Mouse (Mus musculus): Measurements from ENCODE around the gene Farp2. TPM values are rescaled to one million over a fixed set of nuclear protein-coding genes. Genes with fewer than 3 reads are reported as not detected.
"Not testable (repeated sequence)": the region's sequence is repeated elsewhere in the genome, so short reads cannot be mapped to it uniquely, and the experiment has no call there.

Gene Farp2
- total RNA-seq (2022): 10 to 100 TPM; 17.1 to 26.1 (median 24.0) TPM

DNA sequence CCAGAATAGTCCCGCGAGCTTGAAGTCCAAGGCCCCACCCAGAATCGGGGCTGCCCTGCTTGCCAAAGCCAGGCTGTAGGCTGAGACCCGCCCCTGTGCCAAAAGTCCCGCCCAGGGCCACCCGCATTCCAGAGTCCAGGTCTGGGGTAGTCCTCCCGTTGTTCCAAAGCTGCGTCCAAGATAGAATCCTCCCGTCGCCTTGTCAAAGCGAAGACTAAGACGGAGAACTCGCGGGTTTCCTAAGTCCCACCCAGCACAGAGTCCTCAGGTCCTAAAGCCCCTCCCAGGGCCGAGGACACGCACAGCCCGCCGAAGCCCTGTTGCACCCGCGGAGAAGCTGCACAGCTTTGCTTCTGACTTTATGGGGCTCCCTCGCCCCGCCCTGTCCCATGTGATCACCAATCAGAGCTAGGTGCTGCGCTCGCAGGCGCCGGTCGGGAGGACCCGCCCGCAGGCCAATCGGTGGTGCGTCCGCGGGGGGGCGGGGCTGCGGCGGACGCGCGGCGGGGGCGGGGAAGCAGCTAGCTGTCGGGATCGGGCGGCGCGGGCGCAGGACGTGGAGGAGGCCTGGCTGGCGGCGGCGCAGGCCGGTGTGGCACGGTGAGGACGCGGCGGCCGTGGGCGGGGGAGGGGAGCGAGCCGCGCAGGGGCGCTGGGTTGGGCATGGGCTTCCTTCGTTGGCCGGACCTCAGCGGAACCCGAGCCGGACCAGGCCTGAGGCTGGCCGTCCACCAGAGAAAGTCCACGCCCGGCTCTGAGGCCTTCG lies at the start of gene Farp2:
Gene Farp2 (plus strand): TSS at position 495 of the 766 bp plus-strand sequence.
- DNase-seq: peak; percentile 96

DNA sequence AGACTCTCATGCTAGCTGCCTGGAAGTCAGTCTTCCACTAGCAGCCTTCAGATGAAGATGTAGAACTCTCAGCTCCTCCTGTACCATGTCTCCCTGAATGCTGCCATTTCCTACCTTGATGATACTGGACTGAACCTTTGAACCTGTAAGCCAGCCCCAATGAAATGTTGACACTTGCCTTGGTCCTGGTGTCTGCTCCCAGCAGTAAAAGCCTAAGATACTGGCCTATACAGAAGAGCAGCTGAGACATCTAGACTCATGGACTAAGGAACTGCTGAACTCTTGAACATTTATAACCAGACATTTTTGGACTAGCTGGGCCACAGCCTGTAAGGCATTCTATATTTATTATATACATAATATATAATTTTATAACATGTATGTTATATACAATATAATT lies 46.8 kb upstream of the Farp2 start:
- no peak for DNase-seq

DNA sequence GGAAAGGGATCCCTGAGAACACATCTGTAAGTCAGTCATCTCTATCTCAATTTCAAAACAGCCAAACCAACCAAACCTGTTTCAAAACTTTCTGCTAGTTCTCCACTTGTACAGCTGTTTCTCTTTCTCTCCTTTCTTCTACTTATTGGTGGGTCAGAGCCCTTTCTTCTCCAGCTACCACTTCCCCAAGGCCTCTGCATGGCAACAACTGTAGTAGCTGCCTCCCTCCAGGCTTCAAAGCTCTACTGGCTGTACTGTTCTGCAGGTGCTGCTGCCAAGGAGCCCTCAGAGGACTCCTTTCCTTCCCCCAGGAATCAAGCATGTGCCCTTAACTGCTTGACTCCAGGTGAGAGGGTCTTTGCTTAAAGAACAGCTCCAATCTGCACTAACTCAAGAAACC lies 46.1 kb upstream of the Farp2 start:
- no peak for DNase-seq

DNA sequence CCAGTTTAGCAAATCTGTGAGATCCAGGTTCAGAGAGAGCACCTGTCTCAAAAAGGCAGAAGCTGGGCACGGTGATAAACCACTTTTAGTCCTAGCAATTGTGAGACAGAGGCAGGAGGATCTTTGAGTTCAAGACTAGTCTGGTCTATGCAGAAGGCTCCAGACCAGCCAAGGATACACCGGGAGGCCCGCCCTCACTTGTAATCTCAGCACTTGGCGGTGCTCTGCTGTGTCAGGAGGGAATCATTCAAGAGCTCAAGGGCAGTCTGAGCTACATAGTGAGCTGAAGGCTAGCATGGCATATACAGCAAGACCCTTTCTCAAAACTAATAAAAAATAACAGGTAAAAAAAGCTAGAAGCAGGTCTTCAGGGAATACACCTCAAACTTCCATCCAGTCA lies 43.3 kb upstream of the Farp2 start:
- DNase-seq: peak; percentile 60

DNA sequence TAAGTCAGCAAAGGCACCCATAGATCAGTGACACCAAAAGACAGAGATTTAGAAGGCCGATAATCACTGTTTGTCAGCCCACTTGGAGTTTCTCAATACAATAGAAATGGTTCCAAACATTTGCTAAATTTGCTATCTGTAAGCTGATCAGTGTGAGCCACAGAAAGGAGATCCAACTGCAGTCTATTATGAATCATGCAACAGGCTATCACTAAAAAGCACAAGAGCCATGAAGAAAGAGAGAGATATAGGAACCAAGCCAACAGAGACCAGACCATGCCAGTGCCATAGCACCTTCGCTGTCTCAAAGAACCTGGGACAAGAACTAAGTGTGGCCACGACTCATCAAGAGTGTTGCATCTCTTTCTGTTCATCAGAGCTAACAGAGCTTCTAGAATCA lies 36.2 kb upstream of the Farp2 start:
- no peak for DNase-seq

DNA sequence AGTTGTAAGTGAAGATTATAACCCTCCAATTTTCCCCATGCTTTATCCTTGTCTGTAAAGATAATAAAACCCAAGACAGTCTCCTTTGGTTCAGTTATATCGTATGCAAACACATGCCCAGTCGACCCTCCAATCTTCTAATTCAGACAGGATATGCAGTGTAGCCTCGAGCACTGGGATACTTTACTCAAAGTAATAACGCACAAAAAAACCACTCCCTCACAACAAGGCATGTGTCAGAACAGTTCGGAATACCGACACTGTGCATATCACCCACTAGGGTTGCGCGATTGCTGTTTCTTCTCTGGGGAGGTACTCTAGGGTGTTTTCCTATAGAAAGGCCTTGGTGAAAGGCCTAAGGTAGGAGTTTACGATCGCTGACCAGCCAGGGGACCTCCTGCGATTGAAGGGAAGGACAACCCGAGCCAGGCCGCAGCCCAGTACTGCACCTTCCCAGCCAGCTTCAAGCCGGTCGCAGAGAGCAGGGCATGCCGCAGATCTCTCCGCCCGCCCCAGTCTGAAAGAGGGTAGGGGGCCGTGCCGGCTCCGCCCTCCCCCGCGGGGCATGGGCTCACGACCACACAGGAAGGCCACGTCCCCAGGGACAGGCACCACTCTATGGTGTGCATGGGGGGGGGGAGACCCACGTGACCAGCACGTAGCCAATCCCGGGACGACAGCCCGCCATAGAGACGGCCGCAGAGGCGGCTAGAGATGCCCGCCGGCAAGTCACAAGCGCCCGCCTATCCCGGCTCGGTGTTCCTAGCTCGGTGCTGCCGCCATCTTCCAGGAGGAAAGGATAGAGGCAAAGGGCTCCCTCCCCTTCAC lies 33.9 kb upstream of the Farp2 start:
- DNase-seq: peak; percentile 98

DNA sequence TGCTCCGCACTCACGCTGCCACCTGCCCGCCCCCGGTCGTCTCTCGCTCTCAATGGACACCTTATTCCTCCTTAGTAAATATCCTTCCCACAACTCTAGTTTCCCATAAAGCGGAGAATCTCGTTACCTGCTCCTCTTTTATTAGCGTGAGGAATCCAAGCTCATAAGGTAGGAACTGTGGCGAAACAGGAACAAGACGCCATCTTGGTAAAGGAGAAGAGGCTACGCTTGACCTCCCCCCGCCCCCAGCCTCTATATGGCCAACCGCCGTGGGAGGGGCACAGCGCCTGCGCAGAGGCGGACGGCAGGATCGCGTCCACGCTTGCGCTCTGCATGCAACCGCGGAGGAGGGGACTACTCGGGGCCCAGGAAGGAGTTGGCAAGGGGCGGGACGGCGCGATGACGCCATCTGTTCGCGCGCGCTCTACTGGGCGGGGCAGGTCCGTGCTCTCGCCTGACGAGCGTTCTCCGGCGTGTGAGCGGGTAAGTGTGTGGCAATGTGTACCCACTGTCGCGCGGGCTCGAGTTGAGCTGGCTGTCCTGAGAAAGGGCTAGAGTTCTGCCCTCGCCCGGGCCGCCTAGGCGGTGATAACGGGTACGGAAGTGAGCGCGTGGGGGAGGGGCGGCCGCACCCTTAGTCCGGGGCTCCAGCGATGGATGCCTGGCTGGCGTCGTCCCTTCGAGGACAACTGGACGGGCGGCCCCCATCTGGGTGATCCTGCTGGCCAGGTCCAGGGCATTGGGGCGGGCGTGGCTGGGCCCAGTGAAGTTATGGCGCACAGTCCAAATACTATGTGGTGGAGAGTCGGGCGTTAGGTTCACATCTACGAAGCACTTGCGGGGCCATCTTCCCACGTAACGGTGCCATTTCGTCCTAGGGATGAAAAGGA lies 33.0 kb upstream of the Farp2 start, which contains the start of gene Hdlbp:
Gene Hdlbp (minus strand): TSS at position 230 of the 890 bp plus-strand sequence.
- peak; percentile 99 for DNase-seq

DNA sequence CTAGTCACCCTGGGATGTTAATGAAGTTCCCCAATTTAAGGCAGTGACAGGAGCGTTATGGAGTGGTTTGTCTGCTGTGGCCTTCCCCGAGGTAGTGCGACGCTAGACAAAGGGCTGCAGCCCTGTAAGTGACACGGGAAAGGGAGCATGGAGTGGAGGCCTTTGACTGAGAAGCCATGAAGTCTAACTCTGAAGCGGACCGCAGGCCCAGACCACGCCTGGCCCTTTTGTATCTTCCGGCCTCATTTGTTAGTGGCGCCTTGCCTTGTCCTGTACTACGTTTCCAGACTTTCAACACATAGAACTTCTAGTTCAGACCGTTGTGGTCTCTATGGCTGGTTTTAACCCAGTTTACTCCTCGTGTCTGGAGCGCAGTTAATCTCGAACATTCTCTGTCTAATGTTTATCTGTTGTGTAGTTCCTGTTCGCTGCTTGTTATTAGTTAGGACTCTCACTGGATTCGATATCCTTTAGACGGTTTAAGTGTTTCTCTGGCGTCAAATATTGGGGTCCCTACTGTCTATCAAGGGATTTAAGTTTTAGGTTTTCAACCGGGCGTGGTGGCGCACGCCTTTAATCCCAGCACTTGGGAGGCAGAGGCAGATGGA lies 32.3 kb upstream of the Farp2 start:
- DNase-seq: no peak

DNA sequence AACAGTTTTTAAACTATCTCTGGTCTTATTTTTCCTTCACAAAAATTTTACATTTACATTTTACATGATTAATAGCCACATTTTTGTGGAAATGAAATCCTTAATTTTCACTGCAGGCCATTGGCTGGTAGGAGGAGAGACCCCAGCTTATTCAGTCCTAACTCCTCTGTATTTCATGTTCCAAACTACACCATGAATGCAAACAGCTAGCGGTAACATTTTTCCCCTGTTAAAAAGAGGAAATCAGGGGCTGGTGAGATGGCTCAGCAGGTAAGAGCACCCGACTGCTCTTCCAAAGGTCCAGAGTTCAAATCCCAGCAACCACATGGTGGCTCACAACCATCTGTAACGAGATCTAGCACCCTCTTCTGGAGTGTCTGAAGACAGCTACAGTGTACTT lies 25.6 kb upstream of the Farp2 start:
- not testable (repeated sequence) for DNase-seq

DNA sequence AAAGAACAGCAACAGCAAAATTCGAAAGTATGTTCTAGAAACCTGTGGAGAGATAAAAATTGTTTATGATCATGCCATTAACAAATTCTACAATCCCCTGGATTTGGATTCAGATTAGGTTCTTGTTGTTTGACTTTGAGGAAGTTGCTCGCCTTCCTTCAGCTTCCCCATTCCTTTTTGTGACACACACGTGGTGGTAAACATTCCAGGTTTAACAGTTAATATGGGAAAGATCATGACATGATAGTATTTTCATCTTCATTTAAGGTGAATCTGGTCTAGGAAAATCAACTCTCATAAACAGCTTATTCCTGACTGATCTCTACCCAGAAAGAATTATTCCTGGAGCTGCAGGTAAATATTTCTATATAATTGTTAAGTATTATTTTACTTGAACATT lies 16.6 kb upstream of the Farp2 start:
- no peak for DNase-seq

DNA sequence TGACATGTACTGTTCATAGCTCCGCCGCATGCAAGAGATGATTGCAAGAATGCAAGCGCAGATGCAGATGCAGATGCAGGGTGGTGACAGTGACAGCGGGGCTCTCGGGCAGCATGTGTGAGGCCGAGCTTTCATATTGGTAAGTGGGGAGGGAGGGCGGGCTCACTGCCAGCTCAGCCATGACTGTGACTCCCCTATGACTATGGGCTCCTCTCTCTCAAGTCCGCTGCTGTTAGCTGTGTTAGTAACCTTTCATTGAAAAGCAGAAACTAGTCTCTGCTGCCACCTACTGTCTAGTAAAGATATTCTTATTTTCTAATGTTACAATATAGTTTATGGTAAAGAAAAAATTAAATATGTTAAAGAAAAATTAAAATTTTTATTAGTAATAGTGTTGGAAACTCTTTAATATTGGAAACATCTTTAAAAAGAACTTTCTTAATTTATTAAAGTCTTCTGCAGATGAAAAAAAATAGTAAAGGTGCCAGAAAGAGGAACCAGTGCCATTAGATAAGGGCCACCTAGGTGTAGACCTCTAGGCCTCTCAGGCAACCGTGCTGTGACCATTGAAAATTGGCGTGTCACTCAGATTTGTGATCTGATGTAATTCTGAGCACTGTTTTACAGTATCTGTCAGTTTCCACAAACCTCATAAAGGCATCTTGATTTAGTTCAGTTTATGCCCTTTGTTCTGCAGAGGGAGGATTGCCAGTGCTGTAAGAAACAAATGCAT lies 4.8 kb upstream of the Farp2 start:
- no peak for DNase-seq

DNA sequence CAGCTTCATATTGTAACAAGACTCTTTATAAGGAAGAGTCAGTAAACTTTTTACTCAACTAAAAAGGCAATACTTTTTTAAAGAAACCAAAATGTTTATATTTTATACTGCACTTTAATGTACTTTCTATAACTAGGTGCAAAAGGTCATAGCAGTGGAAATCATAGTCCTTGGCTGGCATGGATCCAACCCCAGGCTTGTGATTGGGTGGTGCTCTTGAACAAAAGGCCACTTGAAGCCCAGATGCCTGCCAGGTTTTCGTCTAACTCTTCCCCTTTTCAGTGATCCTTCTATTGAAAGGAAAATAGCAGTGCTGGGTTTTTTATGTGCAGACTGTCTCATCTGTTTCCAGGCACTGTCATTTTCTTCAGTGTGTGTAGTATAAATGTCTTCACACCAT lies 3.3 kb upstream of the Farp2 start:
- DNase-seq: not testable (repeated sequence)

DNA sequence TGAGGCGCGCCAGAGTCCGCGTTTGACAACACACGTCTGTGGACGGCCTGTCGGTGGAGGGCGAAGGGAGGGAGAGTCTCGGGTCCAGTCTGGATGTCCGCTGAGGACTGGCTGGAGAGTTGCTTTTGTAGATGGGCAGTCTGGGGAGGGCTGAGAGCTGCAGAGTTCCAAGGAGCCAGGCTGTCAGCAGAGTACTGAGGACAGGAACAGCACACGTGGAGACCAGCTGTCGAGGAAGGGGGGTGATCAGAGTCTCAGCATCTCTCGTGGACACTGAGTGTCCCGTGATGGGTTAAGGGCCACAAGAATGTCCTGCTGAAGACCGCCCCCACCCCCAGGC lies 442 bp downstream of the Farp2 start:
- DNase-seq: no peak

DNA sequence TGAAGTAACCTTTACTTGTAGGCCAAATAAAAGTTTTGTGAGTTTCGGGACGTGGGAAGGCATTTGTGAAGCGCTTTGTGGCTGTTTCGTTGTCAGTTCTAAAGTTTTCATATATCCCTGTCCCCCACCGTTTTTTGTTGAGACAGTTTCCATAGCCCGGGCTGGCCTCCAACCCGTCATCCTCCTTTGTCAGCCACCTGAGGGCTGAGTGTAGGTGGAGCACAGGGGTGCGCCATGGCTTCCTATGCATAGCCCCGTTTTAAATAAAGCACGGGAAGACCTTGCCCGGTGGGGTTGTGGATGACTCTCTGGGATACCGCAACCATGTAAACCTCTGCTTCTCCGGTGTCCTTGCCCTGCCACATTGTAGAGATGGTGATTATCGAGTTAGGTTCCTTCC lies 1.3 kb downstream of the Farp2 start:
- no peak for DNase-seq

DNA sequence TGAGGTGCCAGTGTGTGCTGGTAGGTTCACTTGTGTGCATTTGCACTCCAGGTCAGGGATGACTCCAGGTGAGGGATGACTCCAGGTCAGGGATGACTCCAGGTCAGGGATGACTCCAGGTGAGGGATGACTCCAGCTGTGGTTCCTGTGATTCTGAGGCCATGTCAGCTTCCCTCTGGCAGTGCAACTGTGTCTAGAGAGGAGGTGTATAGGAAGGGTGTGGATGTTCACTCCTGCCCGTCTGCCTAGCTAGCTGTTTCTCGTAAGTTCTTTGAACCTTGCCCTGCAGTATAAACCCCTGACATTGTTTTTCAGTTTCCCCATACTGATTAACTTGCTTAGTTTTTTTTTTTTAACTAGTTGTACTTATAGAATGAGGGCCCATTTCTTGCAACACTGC lies 9.6 kb downstream of the Farp2 start:
- no peak for DNase-seq

DNA sequence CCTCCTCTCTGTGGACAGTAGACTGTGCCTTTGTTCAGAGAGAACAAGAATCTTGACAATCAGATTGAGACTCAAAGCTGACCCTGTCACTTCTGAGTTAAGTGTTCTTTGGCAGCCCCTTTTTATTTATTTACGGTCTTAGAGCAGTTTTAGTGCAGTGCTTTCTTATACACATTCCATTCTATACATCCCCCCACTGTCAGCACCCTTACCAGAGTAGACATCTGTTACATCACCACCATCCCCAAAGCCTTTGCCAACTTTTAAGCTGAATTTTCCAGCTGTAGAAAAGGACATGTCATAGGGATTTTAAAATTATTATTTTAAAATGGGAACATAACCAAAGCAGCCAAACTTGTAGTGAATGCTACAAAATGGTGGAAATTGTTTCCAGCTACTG lies 10.4 kb downstream of the Farp2 start:
- DNase-seq: no peak

DNA sequence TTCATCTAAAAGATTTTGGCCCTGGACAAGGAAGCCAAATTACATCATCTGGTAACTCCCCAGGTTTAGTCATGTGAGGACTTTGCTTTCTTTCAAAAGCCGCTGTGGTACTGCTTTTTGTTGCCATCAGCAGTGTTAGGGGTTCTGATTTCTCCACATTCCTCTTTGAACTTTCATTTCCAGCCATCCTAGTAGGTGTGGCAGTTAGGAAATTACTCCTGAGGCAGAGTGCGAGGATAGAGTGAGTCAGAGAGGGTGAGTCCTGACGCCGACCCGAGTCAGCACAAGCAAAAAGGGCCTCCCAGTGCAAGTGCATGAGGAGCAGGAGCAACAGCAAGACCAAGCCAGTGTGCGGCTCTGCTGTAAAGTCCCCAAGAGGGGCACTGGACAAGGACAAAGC lies 17.9 kb downstream of the Farp2 start:
- DNase-seq: no peak

DNA sequence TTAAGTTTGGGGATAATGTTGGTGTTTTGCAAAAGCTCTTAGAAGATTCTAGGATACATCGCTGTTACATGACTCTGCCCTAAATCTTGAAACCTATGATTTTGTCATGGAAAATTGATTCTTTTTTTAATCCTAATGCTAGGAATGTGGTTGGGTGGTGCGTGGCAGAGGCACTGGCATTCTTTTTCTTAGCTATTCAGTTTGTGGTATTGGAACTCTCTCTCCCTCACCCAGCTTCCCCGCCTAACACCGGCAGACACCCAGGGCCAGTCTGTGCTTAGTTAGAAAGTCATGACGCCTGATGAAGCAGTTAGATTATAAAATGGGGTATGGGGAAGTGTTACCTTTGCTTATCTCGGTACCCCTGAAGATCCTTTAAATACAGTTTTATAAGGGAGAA lies 25.3 kb downstream of the Farp2 start:
- no peak for DNase-seq

DNA sequence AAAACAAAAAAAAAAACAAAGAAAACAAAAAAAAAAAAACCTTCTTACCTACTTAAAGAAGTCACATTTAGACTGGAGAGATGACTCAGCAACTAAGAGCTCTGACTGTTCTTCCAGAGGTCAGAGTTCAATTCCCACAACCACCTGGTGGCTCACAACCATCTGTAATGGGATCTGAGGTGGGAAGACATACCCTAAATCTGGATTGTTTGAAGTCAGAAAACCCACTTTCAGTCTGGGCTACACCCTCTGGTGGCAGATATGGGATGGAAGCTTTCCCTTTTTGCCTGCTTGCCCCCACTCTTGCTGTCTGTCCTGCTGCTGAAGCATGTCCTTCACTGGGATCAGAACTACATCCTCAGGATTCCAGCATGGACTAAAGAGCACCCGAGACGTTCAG lies 31.3 kb downstream of the Farp2 start:
- DNase-seq: no peak

DNA sequence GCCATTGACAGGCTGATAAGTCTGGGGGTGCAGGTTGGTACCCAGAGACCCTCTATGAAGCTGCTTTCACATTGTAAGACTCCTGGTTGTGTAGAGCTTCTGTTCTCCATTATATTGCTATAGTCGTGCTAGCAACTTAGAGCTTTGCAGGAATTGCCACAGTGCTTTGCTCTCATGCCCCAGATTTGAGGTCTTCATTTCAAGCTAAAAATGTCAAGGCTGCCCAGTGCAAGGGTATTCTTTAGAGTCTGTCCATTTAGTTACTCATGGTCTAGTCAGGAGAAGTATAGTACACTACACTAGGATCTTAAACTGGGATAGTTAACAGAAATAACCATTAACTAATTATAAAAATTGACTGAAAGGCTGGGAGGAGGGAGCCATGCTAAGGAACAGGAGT lies 35.4 kb downstream of the Farp2 start:
- DNase-seq: peak; percentile 26

DNA sequence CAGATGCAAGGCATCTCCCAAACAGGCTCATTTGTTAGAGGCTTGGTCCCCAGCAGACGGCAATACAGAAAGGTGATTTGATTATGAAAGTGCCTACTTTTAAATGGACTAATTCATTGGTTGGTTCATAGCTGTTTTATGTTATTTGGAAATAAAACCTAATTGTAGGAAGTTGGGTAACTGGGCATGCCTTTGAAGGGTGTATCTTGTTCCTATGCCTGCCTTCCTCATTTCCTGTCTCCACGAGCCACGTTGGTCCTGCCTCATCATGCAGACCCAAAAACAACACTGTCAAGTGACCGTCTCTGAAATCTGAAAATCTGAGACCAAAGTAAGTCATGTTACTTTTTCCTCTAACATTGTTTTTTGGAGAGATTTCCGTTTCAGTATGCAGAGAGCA lies 39.5 kb downstream of the Farp2 start:
- DNase-seq: no peak

DNA sequence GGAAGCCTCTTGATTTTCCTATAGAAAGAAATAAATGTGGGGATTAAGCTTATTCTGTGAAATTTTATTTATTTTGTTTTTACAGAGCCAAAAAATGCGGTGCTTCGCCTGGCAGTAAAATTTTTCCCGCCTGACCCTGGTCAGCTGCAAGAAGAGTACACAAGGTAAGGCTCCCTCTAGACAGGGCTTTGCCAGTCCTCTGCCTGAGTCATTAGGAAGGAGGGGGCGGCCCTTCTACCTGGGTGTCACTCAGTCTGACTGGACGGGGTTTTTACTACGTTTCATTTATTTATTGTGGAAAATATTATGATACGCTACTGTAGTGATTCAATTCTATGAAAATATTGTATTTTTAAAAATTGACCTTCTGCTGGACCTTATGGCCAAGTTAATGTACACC lies 51.3 kb downstream of the Farp2 start:
- no peak for DNase-seq
